Mouse (Mus musculus) lung, postnatal 36 days (tissue): ENCODE data around the gene Cort.
"Not testable (repeated sequence)": the region's sequence is repeated elsewhere in the genome, so short reads cannot be mapped to it uniquely, and the experiment has no call there.

ENCODE experiments used
- DNase-seq: peaks from one replicate; pipeline ENCODE4 v3.0.0; 2022; ENCODE audit warnings: mixed read lengths

Cort gene

GRCm38 (mm10) chr4:149126663-149127062, at the start of gene Cort:
Gene Cort, minus strand, starts transcription at chr4:149126763.
- DNase-seq, result no peak

DNA sequence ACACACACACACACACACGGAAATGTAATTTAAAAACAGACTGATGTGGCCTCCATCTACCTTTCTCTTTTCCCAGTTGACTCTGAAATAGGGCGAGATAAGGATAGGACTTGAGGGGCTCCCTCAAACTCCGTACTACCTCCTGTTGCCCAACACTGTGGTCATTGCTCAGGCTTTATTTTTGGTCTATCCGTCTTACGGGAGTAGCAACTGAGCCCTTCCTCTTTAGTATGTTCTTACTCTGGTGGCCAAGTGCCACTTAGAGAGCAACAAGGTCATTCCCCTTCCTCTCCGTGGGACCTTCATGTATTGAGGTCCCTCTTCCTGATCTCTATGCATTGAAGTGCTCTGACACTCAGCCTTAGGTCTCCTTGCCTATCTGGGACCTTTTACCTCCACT, 47.1 kb upstream of the Cort start:
- DNase-seq, result peak; percentile 58

- DNase-seq, result peak; percentile 76
Observed at GRCm38 (mm10) chr4:149172666-149173065, 46.1 kb upstream of the Cort start.

- peak; percentile 80 for DNase-seq
Observed at GRCm38 (mm10) chr4:149172083-149172482, 45.5 kb upstream of the Cort start.

- peak; percentile 80 for DNase-seq
Observed at GRCm38 (mm10) chr4:149171581-149171981, 45.0 kb upstream of the Cort start.

DNA sequence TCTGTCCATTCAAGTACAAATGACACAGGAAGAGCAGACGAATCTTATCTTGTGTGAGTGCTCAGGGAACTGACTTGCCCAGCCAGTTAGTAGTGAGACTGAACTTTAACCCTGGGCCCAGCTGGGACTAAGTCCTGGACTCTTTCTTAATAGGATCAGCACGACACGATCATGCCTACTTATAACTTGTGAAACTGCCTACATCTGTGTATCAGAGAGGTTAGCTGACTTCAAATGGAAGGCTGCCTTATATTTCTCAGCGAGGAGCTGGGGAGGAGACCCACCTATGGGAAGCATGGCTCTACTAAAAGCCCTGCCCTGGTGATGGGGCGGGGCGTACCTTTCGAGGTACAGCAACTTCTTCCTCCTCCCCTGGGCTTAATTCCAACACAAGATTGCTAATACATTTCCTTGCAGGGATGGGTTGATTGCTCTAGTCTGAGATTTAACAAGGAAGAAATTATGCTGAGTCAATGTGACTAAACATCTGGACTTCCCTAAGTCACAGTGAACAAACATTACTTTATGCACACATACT, 43.9 kb upstream of the Cort start:
- DNase-seq, result peak; percentile 86

DNA sequence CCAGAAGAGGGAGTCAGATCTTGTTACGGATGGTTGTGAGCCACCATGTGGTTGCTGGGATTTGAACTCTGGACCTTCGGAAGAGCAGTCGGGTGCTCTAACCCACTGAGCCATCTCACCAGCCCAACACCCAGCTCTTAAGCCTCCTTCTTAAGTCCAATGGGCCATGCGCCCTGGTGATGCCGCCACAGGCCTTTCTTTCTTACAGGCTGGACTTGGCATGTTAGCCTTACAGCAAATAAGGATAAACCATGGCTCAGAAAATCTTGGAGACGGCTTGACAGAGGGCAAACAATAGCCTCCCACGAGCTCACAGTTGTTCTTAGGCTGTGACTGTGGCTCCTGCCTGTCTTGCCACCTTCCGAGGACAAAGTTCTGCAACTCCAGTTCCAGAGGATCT, 43.4 kb upstream of the Cort start:
- not testable (repeated sequence) for DNase-seq

GRCm38 (mm10) chr4:149168016-149168415, 41.5 kb upstream of the Cort start:
- no peak for DNase-seq

DNA sequence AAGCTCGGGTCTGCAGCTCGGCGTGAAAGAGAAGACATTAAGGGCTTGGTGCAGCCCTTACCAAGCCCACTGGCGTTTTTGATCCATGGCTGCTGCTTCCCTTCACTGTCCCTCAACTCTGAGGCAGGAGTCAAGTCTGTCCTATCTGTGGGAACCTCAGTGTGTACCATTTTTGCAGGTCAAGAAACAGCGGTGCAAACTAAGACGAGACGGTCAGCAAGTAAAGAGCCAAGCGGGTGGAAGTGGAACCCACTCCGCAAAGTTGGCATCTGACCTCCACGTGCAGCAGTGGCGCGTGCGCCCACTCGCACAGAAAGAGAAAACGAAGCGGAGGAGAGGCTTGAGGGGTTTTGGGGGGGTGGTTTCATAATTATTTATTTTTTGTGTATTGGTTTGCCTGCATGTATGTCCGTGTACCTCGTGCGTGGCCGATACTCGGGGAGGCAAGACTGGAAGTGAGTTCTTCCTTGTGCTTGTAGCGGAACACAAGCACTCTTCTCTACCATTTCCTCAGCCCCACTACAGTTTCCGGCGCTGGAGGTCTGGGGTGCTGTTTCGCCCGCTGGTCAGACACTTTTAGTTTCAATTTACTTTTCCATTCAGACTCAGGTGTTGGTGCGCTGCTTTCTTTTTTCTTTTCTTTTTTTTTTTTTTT, 40.5 kb upstream of the Cort start:
- DNase-seq, result peak; percentile 61

GRCm38 (mm10) chr4:149166215-149166946, 39.8 kb upstream of the Cort start, which contains the start of gene Pgd:
Gene Pgd, minus strand, starts transcription at chr4:149166771.
- DNase-seq, result peak; percentile 99

- no peak for DNase-seq
Observed at GRCm38 (mm10) chr4:149164150-149164549, 37.6 kb upstream of the Cort start.

- no peak for DNase-seq
Observed at GRCm38 (mm10) chr4:149163196-149163595, 36.6 kb upstream of the Cort start.

GRCm38 (mm10) chr4:149161166-149161565, 34.6 kb upstream of the Cort start:
- peak; percentile 67 for DNase-seq

DNA sequence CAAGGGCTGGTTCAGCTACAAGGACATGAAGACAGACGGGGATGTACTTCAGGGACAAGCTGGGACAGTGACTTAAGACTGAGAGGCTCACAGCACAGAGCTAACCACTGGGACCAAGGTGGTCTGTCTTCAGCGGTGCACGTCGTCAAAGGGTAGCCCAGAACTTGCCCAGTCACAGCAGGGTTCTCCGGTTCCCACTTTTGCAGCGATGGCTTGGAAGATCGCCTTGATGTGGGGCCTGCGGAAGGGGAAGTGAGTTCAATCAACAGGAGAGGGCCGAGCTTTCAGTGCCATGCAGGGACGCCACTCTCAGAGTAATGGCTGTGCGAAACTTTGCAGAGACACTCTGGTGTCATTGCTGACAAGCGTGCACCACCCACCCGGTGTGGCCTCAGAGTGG, 33.3 kb upstream of the Cort start:
- DNase-seq, result no peak

DNA sequence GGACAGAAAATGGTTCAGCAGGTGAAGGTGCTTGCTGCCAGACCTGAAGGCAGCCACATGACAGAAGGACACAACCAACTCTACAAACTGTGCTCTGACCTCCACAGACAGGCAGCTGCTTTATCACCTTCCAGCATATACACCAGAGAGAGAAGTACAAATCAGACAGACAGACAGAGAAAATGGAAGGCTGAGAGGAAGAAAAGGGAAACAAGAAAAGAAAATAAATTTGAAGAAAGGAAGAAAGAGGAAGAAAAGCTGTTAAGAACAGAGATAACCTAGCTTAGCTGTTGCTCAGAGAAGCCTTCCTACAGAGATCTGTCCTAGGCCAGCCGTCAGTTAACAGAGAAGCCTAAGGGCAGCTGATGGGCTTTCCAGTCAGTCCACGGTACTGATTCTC, 32.6 kb upstream of the Cort start:
- DNase-seq, result no peak

- DNase-seq, result no peak
Observed at GRCm38 (mm10) chr4:149157415-149157973, 30.9 kb upstream of the Cort start.

GRCm38 (mm10) chr4:149155711-149156110, 29.1 kb upstream of the Cort start:
- DNase-seq, result peak; percentile 72

GRCm38 (mm10) chr4:149154859-149155258, 28.3 kb upstream of the Cort start:
- DNase-seq, result no peak

GRCm38 (mm10) chr4:149150721-149151120, 24.2 kb upstream of the Cort start:
- DNase-seq, result no peak

DNA sequence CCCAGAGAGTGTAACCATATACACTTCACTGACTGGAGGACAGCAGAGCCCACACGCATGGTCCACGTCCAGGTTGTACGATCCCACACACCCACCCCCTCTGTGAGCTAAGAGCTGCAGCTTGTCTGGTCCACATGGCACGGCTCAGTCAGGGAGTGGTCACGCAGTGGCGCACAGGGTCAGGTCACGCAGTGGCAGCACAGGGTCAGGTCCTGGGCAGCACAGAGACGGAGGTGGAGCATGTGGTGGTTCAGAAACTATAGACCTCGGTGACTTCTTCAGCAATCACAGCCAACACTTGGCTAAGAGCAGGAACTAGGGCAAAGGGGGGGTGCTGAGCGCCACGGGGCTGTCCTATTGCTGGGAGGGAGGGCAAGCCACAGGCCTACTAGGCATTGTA, 23.7 kb upstream of the Cort start:
- peak; percentile 41 for DNase-seq

DNA sequence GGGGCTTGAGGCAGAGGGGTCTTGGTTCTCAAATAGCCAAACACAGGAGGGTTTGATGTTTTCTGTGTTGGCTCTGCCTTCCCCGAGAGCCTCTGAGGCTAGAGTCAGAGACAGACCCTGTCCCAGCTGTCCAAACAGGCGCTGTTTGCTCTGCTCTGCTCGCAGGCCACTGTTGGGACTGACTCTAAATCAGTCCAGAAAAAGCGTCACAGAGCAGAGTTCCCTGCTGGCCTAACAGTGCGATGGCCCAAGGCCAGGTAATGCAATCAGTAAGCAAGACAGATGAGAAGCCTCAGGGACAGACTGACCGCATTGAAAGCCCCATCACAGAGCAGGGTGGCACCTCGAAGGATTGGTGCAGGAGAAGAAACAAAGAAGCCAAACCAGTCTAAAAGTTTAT, 23.0 kb upstream of the Cort start:
- DNase-seq, result peak; percentile 51

- no peak for DNase-seq
Observed at GRCm38 (mm10) chr4:149149196-149149595, 22.6 kb upstream of the Cort start.

DNA sequence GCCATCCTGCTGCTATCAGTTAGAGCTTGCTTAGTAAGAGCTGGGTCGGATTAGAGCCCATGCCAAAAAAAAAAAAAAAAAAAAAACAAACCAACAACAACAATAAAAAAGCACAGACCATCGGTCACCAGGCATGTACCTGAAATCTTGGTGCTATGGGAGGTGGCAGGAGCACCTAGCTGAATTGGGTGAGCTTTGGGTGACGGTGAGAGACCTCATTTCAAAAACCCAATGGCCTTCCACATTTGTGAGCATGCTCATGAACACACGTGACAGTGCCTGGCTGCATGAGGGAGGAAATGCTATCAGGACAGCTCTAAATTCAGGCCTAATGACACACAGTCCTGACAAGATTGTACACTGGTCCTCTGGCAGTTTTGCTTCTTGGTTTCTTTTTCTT, 21.5 kb upstream of the Cort start:
- no peak for DNase-seq

- DNase-seq, result no peak
Observed at GRCm38 (mm10) chr4:149147528-149147927, 21.0 kb upstream of the Cort start.
